Mouse (Mus musculus) midbrain, embryonic 14.5 days (tissue): ENCODE data around the gene Abraxas2. TPM values are rescaled to one million over a fixed set of nuclear protein-coding genes. Genes with fewer than 3 reads are reported as not detected.
A peak's percentile ranks its signal among the peaks of the same experiment; 100 is the strongest.

Source experiments
- ATAC-seq: fragments of 200-750 bp; cut with Nextera tagmentation; 2 replicates; pipeline ENCODE4 v1.8.0; 2017; ENCODE audit warnings: moderate number of reproducible peaks, moderate library complexity; ENCODE audit not compliant: low FRiP score, low TSS enrichment
- DNase-seq: peaks from one replicate; pipeline ENCODE4 v3.0.0-alpha.2; 2015
- H3K27ac ChIP-seq: fragments of 300-500 bp; sonication (generic); replicated peaks from 2 replicates; pipeline ENCODE4 v1.5.1; 2014; ENCODE audit warnings: mild to moderate bottlenecking, low read depth, low read length, moderate library complexity
- H3K27me3 ChIP-seq: fragments of 300-500 bp; sonication (generic); 2 replicates; pipeline ENCODE4 v1.6.1; 2014; ENCODE audit warnings: low read length, control low read depth, mixed read lengths; ENCODE audit not compliant: control insufficient read depth, insufficient read depth
- H3K36me3 ChIP-seq: fragments of 300-500 bp; sonication (generic); 2 replicates; pipeline ENCODE4 v1.6.1; 2014; ENCODE audit warnings: low read length, control low read depth; ENCODE audit not compliant: control insufficient read depth, insufficient read depth
- H3K4me1 ChIP-seq: fragments of 300-500 bp; sonication (generic); 2 replicates; pipeline ENCODE4 v1.6.1; 2014; ENCODE audit warnings: mild to moderate bottlenecking, antibody characterized with exemption, low read length, control low read depth; ENCODE audit not compliant: control insufficient read depth, insufficient read depth
- H3K4me2 ChIP-seq: fragments of 300-500 bp; sonication (generic); 2 replicates; pipeline ENCODE4 v1.6.1; 2014; ENCODE audit warnings: mild to moderate bottlenecking, low read length, moderate library complexity
- H3K4me3 ChIP-seq: fragments of 300-500 bp; sonication (generic); replicated peaks from 2 replicates; pipeline ENCODE4 v1.5.1; 2014; ENCODE audit warnings: low read depth, low read length
- H3K9ac ChIP-seq: fragments of 300-500 bp; sonication (generic); replicated peaks from 2 replicates; pipeline ENCODE4 v1.6.1; 2014; ENCODE audit warnings: mild to moderate bottlenecking, low read length, moderate library complexity
- H3K9me3 ChIP-seq: fragments of 300-500 bp; sonication (generic); 2 replicates; pipeline ENCODE4 v1.6.1; 2016; ENCODE audit warnings: low read length, control low read depth, mixed read lengths; ENCODE audit not compliant: control insufficient read depth
- WGBS: fragments of 180-500 bp; shearing (Covaris S2); extraction: QIAGEN DNeasy Blood & Tissue Kit; methylation state at CpG from one replicate; pipeline ENCODE4 v1.1.7; 2014; 5-methylcytosine and 5-hydroxymethylcytosine counted together
- polyA plus RNA-seq: library from polyadenylated mRNA; unstranded; fragments of >200 nt; fragmentation: Nextera tagmentation; extraction: Ambion mirVana; gene quantifications from 2 replicates; pipeline ENCODE4 v1.2.1, GENCODE M21; 2014

The Abraxas2 gene
- polyA plus RNA-seq, 1 experiment from 2014 or later: 42.6 TPM

DNA sequence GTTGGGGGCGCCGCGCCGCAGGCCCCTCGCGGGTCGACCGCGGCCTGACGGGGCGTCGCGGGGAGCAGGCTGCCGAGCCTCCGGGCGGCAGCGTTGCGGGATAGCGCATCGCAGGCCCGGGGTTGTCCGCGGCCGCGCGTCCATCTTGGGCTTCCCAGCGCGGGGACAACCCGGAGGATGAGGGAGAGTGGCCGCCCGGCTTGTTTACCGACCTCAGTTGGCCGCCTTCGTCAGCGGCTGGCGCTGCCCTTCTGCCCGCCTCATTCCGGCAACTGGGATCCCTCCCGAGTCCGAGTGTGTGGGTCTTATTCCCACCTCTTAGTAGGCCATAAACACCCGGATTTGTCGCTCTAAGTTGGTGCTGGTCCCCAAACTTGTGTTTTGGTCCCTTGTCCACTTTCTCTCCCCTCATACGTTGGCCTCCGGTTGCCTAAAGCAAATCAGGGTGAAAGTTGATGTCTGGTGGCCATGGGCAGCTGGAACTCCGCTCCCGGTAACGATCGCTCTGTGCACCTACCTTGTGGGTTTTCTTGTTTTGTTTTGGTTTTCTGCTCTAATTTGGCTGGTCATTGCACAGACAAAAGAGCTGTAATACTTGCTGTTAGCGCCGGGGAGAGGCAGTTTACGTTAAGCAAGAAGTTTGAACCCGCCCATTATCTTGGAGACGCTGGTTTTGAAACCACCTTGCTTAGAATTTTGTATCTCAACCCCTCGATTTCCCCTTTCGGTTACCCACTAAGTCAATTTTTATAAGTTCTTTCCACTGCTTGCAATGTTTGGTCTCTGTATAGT, 72.7 kb downstream of the Abraxas2 start:
- Histone ChIP-seq H3K36me3 (no peaks in the 10 kb centered on the region), H3K9ac (peak overlapping the region; percentile 93), H3K4me1 (peaks cover 9% of the 10 kb centered on the region), H3K4me2 (peak overlapping the region; percentile 85), H3K27me3 (no peaks in the 10 kb centered on the region), H3K9me3 (no peaks in the 10 kb centered on the region), H3K4me3 (peak overlapping the region; percentile 89), H3K27ac (peak overlapping the region; percentile 98)
- peak; percentile 63 for DNase-seq
- under 1% methylated on average over 55 of the region's 55 CpGs for WGBS
- no peak; the same call in none of the 2 replicates for ATAC-seq

GRCm38 (mm10) chr7:132933331-132933730, 74.3 kb downstream of the Abraxas2 start:
- WGBS: 81% methylated on average over 1 of the region's 1 CpGs
- DNase-seq (no peak), ATAC-seq (no peak)
- Histone ChIP-seq H3K27ac (no peak overlapping the region), H3K9me3 (no peaks in the 10 kb centered on the region), H3K4me3 (no peak overlapping the region), H3K4me2 (no peak overlapping the region), H3K4me1 (peaks cover 9% of the 10 kb centered on the region), H3K9ac (no peak overlapping the region), H3K27me3 (no peaks in the 10 kb centered on the region), H3K36me3 (no peaks in the 10 kb centered on the region)

Other genes with a start within 250 kb of the Abraxas2 start
- gene Lhpp, start 248.6 kb upstream of the Abraxas2 start, polyA plus RNA-seq: 35.9 and 41.1 TPM in 2 replicates
- 9.3 and 15.5 TPM in 2 replicates for gene Fam53b, start 45.3 kb upstream of the Abraxas2 start, polyA plus RNA-seq
- gene Eef1akmt2, start 6.6 kb upstream of the Abraxas2 start, polyA plus RNA-seq: 90.0 and 92.6 TPM in 2 replicates
- 32.8 and 35.1 TPM in 2 replicates for gene Zranb1, start 71.9 kb downstream of the Abraxas2 start, polyA plus RNA-seq